Mouse (Mus musculus) intestine, postnatal 0 days (tissue): ENCODE results near the gene Prkcz. TPM values are rescaled to one million over a fixed set of nuclear protein-coding genes. Genes with fewer than 3 reads are reported as not detected.

ENCODE experiments used
- ATAC-seq: fragments of 200-750 bp; cut with Nextera tagmentation; 2 replicates; pipeline ENCODE4 v1.8.0; 2017; ENCODE audit warnings: mild to moderate bottlenecking, moderate TSS enrichment, moderate library complexity
- H3K27ac ChIP-seq: fragments of 300-500 bp; sonication (generic); 2 replicates; pipeline ENCODE4 v1.5.1; 2014; ENCODE audit warnings: mild to moderate bottlenecking, low read depth, low read length, moderate library complexity
- H3K27me3 ChIP-seq: fragments of 300-500 bp; sonication (generic); replicated peaks from 2 replicates; pipeline ENCODE4 v1.6.1; 2014; ENCODE audit warnings: low read length, mixed read lengths; ENCODE audit not compliant: control insufficient read depth, insufficient read depth
- H3K36me3 ChIP-seq: fragments of 300-500 bp; sonication (generic); 2 replicates; pipeline ENCODE4 v1.6.1; 2014; ENCODE audit warnings: mild to moderate bottlenecking, moderate library complexity; ENCODE audit not compliant: control insufficient read depth, insufficient read depth
- H3K4me1 ChIP-seq: fragments of 300-500 bp; sonication (generic); replicated peaks from 2 replicates; pipeline ENCODE4 v1.6.1; 2014; ENCODE audit warnings: antibody characterized with exemption, low read length, mixed read lengths; ENCODE audit not compliant: control insufficient read depth, insufficient read depth
- H3K4me2 ChIP-seq: fragments of 300-500 bp; sonication (generic); replicated peaks from 2 replicates; pipeline ENCODE4 v1.6.1; 2014; ENCODE audit warnings: low read depth, mild to moderate bottlenecking, moderate library complexity
- H3K4me3 ChIP-seq: fragments of 300-500 bp; sonication (generic); 2 replicates; pipeline ENCODE4 v1.5.1; 2014; ENCODE audit warnings: low read depth, low read length
- H3K9ac ChIP-seq: fragments of 300-500 bp; sonication (generic); 2 replicates; pipeline ENCODE4 v1.6.1; 2014; ENCODE audit warnings: mild to moderate bottlenecking, low read depth, low read length
- H3K9me3 ChIP-seq: fragments of 300-500 bp; sonication (generic); 2 replicates; pipeline ENCODE4 v1.6.1; 2016; ENCODE audit warnings: mixed run types; ENCODE audit not compliant: control insufficient read depth
- CTCF ChIP-seq: sonication (generic); IDR thresholded peaks from 2 replicates; pipeline ENCODE4 v1.5.1; 2016; ENCODE audit warnings: low read depth, mild to moderate bottlenecking, control low read depth, antibody characterized with exemption, moderate library complexity
- WGBS: fragments of 180-500 bp; shearing (Covaris S2); extraction: QIAGEN DNeasy Blood & Tissue Kit; methylation state at CpG from one replicate; pipeline ENCODE4 v1.1.7; 2014; 5-methylcytosine and 5-hydroxymethylcytosine counted together
- polyA plus RNA-seq: library from polyadenylated mRNA; unstranded; fragments of >200 nt; fragmentation: Nextera tagmentation; extraction: Ambion mirVana; gene quantifications from 2 replicates; pipeline ENCODE4 v1.2.1, GENCODE M21; 2015

The Prkcz gene
- polyA plus RNA-seq, 1 experiment from 2014 or later: 31.7 TPM

GRCm38 (mm10) chr4:155290045-155290444 lies 71.1 kb downstream of the Prkcz start:
- 94% methylated on average over 7 of the region's 7 CpGs for WGBS
- Histone ChIP-seq H3K27ac (no peak overlapping the region), H3K4me1 (no peaks in the 10 kb centered on the region), H3K4me2 (no peak overlapping the region), H3K4me3 (no peak overlapping the region), H3K9ac (no peak overlapping the region), H3K9me3 (no peaks in the 10 kb centered on the region), H3K36me3 (peaks cover 20% of the 10 kb centered on the region), H3K27me3 (no peaks in the 10 kb centered on the region)
- TF ChIP-seq CTCF: no peak
- ATAC-seq: no peak

- ATAC-seq: no peak
- TF ChIP-seq CTCF: peak; percentile 38; the same call in 1 of the 2 replicates
- H3K27ac ChIP-seq: no peak overlapping the region
- H3K36me3 ChIP-seq: peaks cover 22% of the 10 kb centered on the region
- H3K9me3 ChIP-seq: no peaks in the 10 kb centered on the region
- no peaks in the 10 kb centered on the region for H3K4me1 ChIP-seq
- no peak overlapping the region for H3K4me2 ChIP-seq
- no peaks in the 10 kb centered on the region for H3K27me3 ChIP-seq
- 63% methylated on average over 1 of the region's 1 CpGs for WGBS
- H3K9ac ChIP-seq: no peak overlapping the region
- no peak overlapping the region for H3K4me3 ChIP-seq
Observed at GRCm38 (mm10) chr4:155288586-155288985, 72.6 kb downstream of the Prkcz start.

- H3K9me3 ChIP-seq: no peaks in the 10 kb centered on the region
- H3K4me1 ChIP-seq: no peaks in the 10 kb centered on the region
- no peak overlapping the region for H3K4me3 ChIP-seq
- ATAC-seq: no peak
- no peak for TF ChIP-seq CTCF
- no peak overlapping the region for H3K9ac ChIP-seq
- H3K36me3 ChIP-seq: peaks cover 22% of the 10 kb centered on the region
- H3K27ac ChIP-seq: no peak overlapping the region
- H3K4me2 ChIP-seq: no peak overlapping the region
- H3K27me3 ChIP-seq: no peaks in the 10 kb centered on the region
- WGBS: 83% methylated on average over 11 of the region's 11 CpGs
Observed at GRCm38 (mm10) chr4:155287713-155288112, 73.4 kb downstream of the Prkcz start.

- no peak overlapping the region for H3K27ac ChIP-seq
- no peak for ATAC-seq
- peaks cover 8% of the 10 kb centered on the region; the same call in 1 of the 2 replicates for H3K4me1 ChIP-seq
- H3K27me3 ChIP-seq: no peaks in the 10 kb centered on the region
- no peaks in the 10 kb centered on the region for H3K9me3 ChIP-seq
- 87% methylated on average over 4 of the region's 4 CpGs for WGBS
- H3K9ac ChIP-seq: no peak overlapping the region
- no peak for TF ChIP-seq CTCF
- H3K4me2 ChIP-seq: no peak overlapping the region
- no peak overlapping the region for H3K4me3 ChIP-seq
- H3K36me3 ChIP-seq: peaks cover 22% of the 10 kb centered on the region
Observed at GRCm38 (mm10) chr4:155286090-155286489, 75.1 kb downstream of the Prkcz start.

GRCm38 (mm10) chr4:155284521-155285379 lies 76.4 kb downstream of the Prkcz start:
- H3K36me3 ChIP-seq: peaks cover 22% of the 10 kb centered on the region
- no peaks in the 10 kb centered on the region for H3K9me3 ChIP-seq
- no peak overlapping the region for H3K4me3 ChIP-seq
- H3K27ac ChIP-seq: no peak overlapping the region
- no peaks in the 10 kb centered on the region for H3K27me3 ChIP-seq
- no peak for ATAC-seq
- TF ChIP-seq CTCF: no peak
- H3K4me1 ChIP-seq: peaks cover 12% of the 10 kb centered on the region
- H3K9ac ChIP-seq: no peak overlapping the region
- WGBS: 71% methylated on average over 15 of the region's 15 CpGs
- no peak overlapping the region for H3K4me2 ChIP-seq

GRCm38 (mm10) chr4:155283585-155283984 lies 77.6 kb downstream of the Prkcz start:
- Histone ChIP-seq H3K4me2 (0 out of 2 replicates have a peak overlapping the region, but pooled peaks have one; percentile 37), H3K36me3 (peaks cover 17% of the 10 kb centered on the region), H3K9me3 (no peaks in the 10 kb centered on the region), H3K27ac (no peak overlapping the region), H3K9ac (no peak overlapping the region), H3K4me3 (no peak overlapping the region), H3K27me3 (no peaks in the 10 kb centered on the region), H3K4me1 (peaks cover 12% of the 10 kb centered on the region)
- no peak for ATAC-seq
- 73% methylated on average over 9 of the region's 9 CpGs for WGBS
- TF ChIP-seq CTCF: no peak
